Mouse (Mus musculus): ENCODE data around the gene Tmcc3. TPM values are rescaled to one million over a fixed set of nuclear protein-coding genes. Genes with fewer than 3 reads are reported as not detected.

Gene Tmcc3
- total and polyA plus RNA-seq, 3 experiments, result 4.9 to 22.8 (median 13.0) TPM

- no peak for DNase-seq
Observed at GRCm38 (mm10) chr10:94332358-94333137, 20.8 kb downstream of the Tmcc3 start.

- no peak for DNase-seq
Observed at GRCm38 (mm10) chr10:94333328-94333727, 21.6 kb downstream of the Tmcc3 start.

GRCm38 (mm10) chr10:94335047-94335446, 23.3 kb downstream of the Tmcc3 start:
- DNase-seq, result no peak

GRCm38 (mm10) chr10:94336071-94336470, 24.3 kb downstream of the Tmcc3 start:
- DNase-seq, result no peak

GRCm38 (mm10) chr10:94341501-94341900, 29.8 kb downstream of the Tmcc3 start:
- no peak for DNase-seq

GRCm38 (mm10) chr10:94342256-94342655, 30.5 kb downstream of the Tmcc3 start:
- DNase-seq, result no peak

- no peak for DNase-seq
Observed at GRCm38 (mm10) chr10:94343581-94343980, 31.8 kb downstream of the Tmcc3 start.

- DNase-seq, result no peak
Observed at GRCm38 (mm10) chr10:94344631-94345417, 33.1 kb downstream of the Tmcc3 start.

GRCm38 (mm10) chr10:94345509-94346252, 33.9 kb downstream of the Tmcc3 start:
- no peak for DNase-seq

- DNase-seq, result no peak
Observed at GRCm38 (mm10) chr10:94346596-94346995, 34.8 kb downstream of the Tmcc3 start.

- no peak for DNase-seq
Observed at GRCm38 (mm10) chr10:94347296-94347695, 35.5 kb downstream of the Tmcc3 start.

- no peak for DNase-seq
Observed at GRCm38 (mm10) chr10:94347959-94348358, 36.2 kb downstream of the Tmcc3 start.

- DNase-seq, result no peak
Observed at GRCm38 (mm10) chr10:94350207-94350606, 38.5 kb downstream of the Tmcc3 start.

- no peak for DNase-seq
Observed at GRCm38 (mm10) chr10:94350896-94351661, 39.3 kb downstream of the Tmcc3 start.

- no peak for DNase-seq
Observed at GRCm38 (mm10) chr10:94352172-94352876, 40.6 kb downstream of the Tmcc3 start.

- no peak for DNase-seq
Observed at GRCm38 (mm10) chr10:94352877-94353853, 41.4 kb downstream of the Tmcc3 start.

- no peak for DNase-seq
Observed at GRCm38 (mm10) chr10:94354005-94354404, 42.3 kb downstream of the Tmcc3 start.

- DNase-seq, result no peak
Observed at GRCm38 (mm10) chr10:94354427-94354826, 42.7 kb downstream of the Tmcc3 start.

GRCm38 (mm10) chr10:94356504-94357169, 44.9 kb downstream of the Tmcc3 start:
- DNase-seq, result no peak
